Mouse (Mus musculus) layer of hippocampus, postnatal 25 days (tissue): ENCODE measurements around the gene Sirpa. TPM values are rescaled to one million over a fixed set of nuclear protein-coding genes. Genes with fewer than 3 reads are reported as not detected.

Experiments
- DNase-seq, 2 experiments: peaks; one replicate each; pipeline ENCODE4 v3.0.0; 2022; ENCODE audit warnings: mixed read lengths in 2 of 2, low spot score in 1 of 2; ENCODE audit errors: extremely low spot score in 1 of 2
- total RNA-seq, 2 experiments: library from RNA; stranded (reverse); gene quantifications; 2 replicates each; pipeline ENCODE4 v1.2.3; 2021

The Sirpa gene
- 100 to 1,000 TPM; 284 to 286 TPM for total RNA-seq

GRCm38 (mm10) chr2:129592459-129593140, at the start of gene Sirpa:
Gene Sirpa (plus strand): TSS chr2:129592835.
- DNase-seq = peak; percentile 52 to 65

- no peak for DNase-seq
Observed at GRCm38 (mm10) chr2:129544448-129544847, 48.2 kb upstream of the Sirpa start.

- no peak for DNase-seq
Observed at GRCm38 (mm10) chr2:129544919-129545318, 47.7 kb upstream of the Sirpa start.

GRCm38 (mm10) chr2:129545596-129545995, 47.0 kb upstream of the Sirpa start:
- DNase-seq = no peak

GRCm38 (mm10) chr2:129546772-129547171, 45.9 kb upstream of the Sirpa start:
- DNase-seq = no peak

GRCm38 (mm10) chr2:129549537-129550135, 43.0 kb upstream of the Sirpa start:
- DNase-seq = no peak

- DNase-seq = no peak
Observed at GRCm38 (mm10) chr2:129550781-129551180, 41.9 kb upstream of the Sirpa start.

GRCm38 (mm10) chr2:129556081-129556480, 36.6 kb upstream of the Sirpa start:
- DNase-seq = no peak

- no peak for DNase-seq
Observed at GRCm38 (mm10) chr2:129558008-129558874, 34.4 kb upstream of the Sirpa start.

- no peak for DNase-seq
Observed at GRCm38 (mm10) chr2:129558875-129559219, 33.8 kb upstream of the Sirpa start.

GRCm38 (mm10) chr2:129561796-129562195, 30.8 kb upstream of the Sirpa start:
- DNase-seq = no peak

- no peak for DNase-seq
Observed at GRCm38 (mm10) chr2:129563944-129564709, 28.5 kb upstream of the Sirpa start.

GRCm38 (mm10) chr2:129569120-129569519, 23.5 kb upstream of the Sirpa start:
- no peak for DNase-seq

- DNase-seq = no peak
Observed at GRCm38 (mm10) chr2:129569556-129569955, 23.1 kb upstream of the Sirpa start.

- DNase-seq = no peak
Observed at GRCm38 (mm10) chr2:129573701-129574273, 18.8 kb upstream of the Sirpa start.

- peak; percentile 54 to 59 for DNase-seq
Observed at GRCm38 (mm10) chr2:129574395-129575046, 18.1 kb upstream of the Sirpa start.

- no peak for DNase-seq
Observed at GRCm38 (mm10) chr2:129575113-129575512, 17.5 kb upstream of the Sirpa start.

- DNase-seq = no peak
Observed at GRCm38 (mm10) chr2:129576611-129577447, 15.8 kb upstream of the Sirpa start.

GRCm38 (mm10) chr2:129580656-129581055, 12.0 kb upstream of the Sirpa start:
- peak in 1 of 2 experiments; percentile 55 for DNase-seq
